Mouse (Mus musculus) MEL (cell line): ENCODE results near the gene Lbx2. TPM values are rescaled to one million over a fixed set of nuclear protein-coding genes. Genes with fewer than 3 reads are reported as not detected.

Experiments
- DNase-seq: peaks from one replicate; pipeline ENCODE4 v3.0.0; 2011; ENCODE audit warnings: low read depth, low spot score
- H3K27ac ChIP-seq: 2 replicates; pipeline ENCODE4 v1.5.1; 2012; ENCODE audit warnings: low read depth, mild to moderate bottlenecking, control low read depth, low read length, moderate library complexity; ENCODE audit not compliant: control insufficient read depth
- H3K27me3 ChIP-seq, 2 experiments: fragments of 150-350 bp in 1 of 2; sonication (generic) in 1 of 2; 2 replicates each; pipeline ENCODE4 v1.6.1; 2012; ENCODE audit warnings: low read length in 2 of 2, mild to moderate bottlenecking in 2 of 2, improper control_type of control experiment in 1 of 2, moderate library complexity in 1 of 2; ENCODE audit not compliant: insufficient read depth in 2 of 2, control insufficient read depth in 1 of 2
- H3K36me3 ChIP-seq, 2 experiments: 2 replicates each; pipeline ENCODE4 v1.6.1; 2012 to 2014; ENCODE audit warnings: low read length in 2 of 2, improper control_type of control experiment in 1 of 2, inconsistent platforms in 1 of 2, mild to moderate bottlenecking in 1 of 2; ENCODE audit not compliant: insufficient read depth in 2 of 2, control insufficient read depth in 1 of 2
- H3K4me1 ChIP-seq, 2 experiments: fragments of 150-350 bp in 1 of 2; sonication (generic) in 1 of 2; 2 replicates each; pipeline ENCODE4 v1.6.1; 2012; ENCODE audit warnings: low read length in 2 of 2, improper control_type of control experiment in 1 of 2, mild to moderate bottlenecking in 1 of 2; ENCODE audit not compliant: insufficient read depth in 2 of 2, control insufficient read depth in 1 of 2
- H3K4me3 ChIP-seq, 2 experiments: fragments of 150-350 bp in 1 of 2; sonication (generic) in 1 of 2; 2 replicates each; pipeline ENCODE4 v1.5.1; 2012; ENCODE audit warnings: low read depth in 2 of 2, low read length in 2 of 2, mild to moderate bottlenecking in 2 of 2, moderate library complexity in 2 of 2, control low read depth in 1 of 2, improper control_type of control experiment in 1 of 2; ENCODE audit not compliant: control insufficient read depth in 1 of 2, insufficient read depth in 1 of 2
- H3K79me2 ChIP-seq: 2 replicates; pipeline ENCODE4 v1.6.1; 2012; ENCODE audit warnings: mild to moderate bottlenecking, low read length, moderate library complexity; ENCODE audit not compliant: control insufficient read depth, poor library complexity, insufficient read depth
- H3K9ac ChIP-seq: 2 replicates; pipeline ENCODE4 v1.6.1; 2012; ENCODE audit warnings: low read depth, mild to moderate bottlenecking, control low read depth, low read length, moderate library complexity; ENCODE audit not compliant: control insufficient read depth, poor library complexity, severe bottlenecking
- H3K9me3 ChIP-seq: fragments of 150-350 bp; sonication (generic); replicated peaks from 2 replicates; pipeline ENCODE4 v1.6.1; 2012; ENCODE audit warnings: mild to moderate bottlenecking, low read length, improper control_type of control experiment, moderate library complexity; ENCODE audit not compliant: insufficient read depth
- BHLHE40 ChIP-seq: IDR thresholded peaks from 2 replicates; pipeline ENCODE4 v1.6.1; 2012; ENCODE audit warnings: low read depth, mild to moderate bottlenecking, inconsistent platforms, low read length, improper control_type of control experiment, borderline replicate concordance
- CHD1 ChIP-seq: IDR thresholded peaks from 2 replicates; pipeline ENCODE4 v1.6.1; 2012; ENCODE audit warnings: low read depth, mild to moderate bottlenecking, inconsistent platforms, low read length, improper control_type of control experiment
- CHD2 ChIP-seq: IDR thresholded peaks from 2 replicates; pipeline ENCODE4 v1.6.1; 2011; ENCODE audit warnings: low read length, improper control_type of control experiment
- ELF1 ChIP-seq: IDR thresholded peaks from 2 replicates; pipeline ENCODE4 v1.6.1; 2014; ENCODE audit warnings: low read depth, mild to moderate bottlenecking, inconsistent platforms, low read length, improper control_type of control experiment, moderate library complexity
- EP300 ChIP-seq, 2 experiments: IDR thresholded peaks; 2 replicates each; pipeline ENCODE4 v1.6.1; 2011; ENCODE audit warnings: improper control_type of control experiment in 2 of 2, low read length in 2 of 2, low read depth in 1 of 2, mild to moderate bottlenecking in 1 of 2
- ETS1 ChIP-seq: IDR thresholded peaks from 2 replicates; pipeline ENCODE4 v1.6.1; 2012; ENCODE audit warnings: low read depth, mild to moderate bottlenecking, inconsistent platforms, low read length, improper control_type of control experiment, moderate library complexity
- GABPA ChIP-seq: IDR thresholded peaks from 2 replicates; pipeline ENCODE4 v1.6.1; 2012; ENCODE audit warnings: low read depth, mild to moderate bottlenecking, inconsistent platforms, low read length, improper control_type of control experiment, moderate library complexity
- GATA1 ChIP-seq: IDR thresholded peaks from 2 replicates; pipeline ENCODE4 v1.6.1; 2011; ENCODE audit warnings: low read depth, low read length, improper control_type of control experiment
- HCFC1 ChIP-seq: IDR thresholded peaks from 2 replicates; pipeline ENCODE4 v1.6.1; 2012; ENCODE audit warnings: low read depth, mild to moderate bottlenecking, inconsistent platforms, low read length, improper control_type of control experiment, moderate library complexity
- JUND ChIP-seq: IDR thresholded peaks from 2 replicates; pipeline ENCODE4 v1.6.1; 2011; ENCODE audit warnings: low read depth, mild to moderate bottlenecking, improper control_type of control experiment, low read length
- KAT2A ChIP-seq: conservative IDR thresholded peaks from 2 replicates; pipeline ENCODE4 v1.6.1; 2012; ENCODE audit warnings: low read depth, low read length, improper control_type of control experiment, inconsistent platforms
- MAX ChIP-seq: IDR thresholded peaks from 2 replicates; pipeline ENCODE4 v1.6.1; 2011; ENCODE audit warnings: low read length, improper control_type of control experiment
- MAZ ChIP-seq: IDR thresholded peaks from 2 replicates; pipeline ENCODE4 v1.6.1; 2012; ENCODE audit warnings: low read depth, mild to moderate bottlenecking, inconsistent platforms, low read length, improper control_type of control experiment
- MEF2A ChIP-seq: IDR thresholded peaks from 2 replicates; pipeline ENCODE4 v1.6.1; 2014; ENCODE audit warnings: low read depth, mild to moderate bottlenecking, inconsistent platforms, low read length, improper control_type of control experiment; ENCODE audit not compliant: poor library complexity, insufficient replicate concordance, severe bottlenecking; ENCODE audit errors: extremely low read depth
- MXI1 ChIP-seq: IDR thresholded peaks from 2 replicates; pipeline ENCODE4 v1.6.1; 2011; ENCODE audit warnings: mild to moderate bottlenecking, low read depth, low read length, improper control_type of control experiment
- MYB ChIP-seq: IDR thresholded peaks from 2 replicates; pipeline ENCODE4 v1.6.1; 2011; ENCODE audit warnings: mild to moderate bottlenecking, low read depth, low read length, improper control_type of control experiment
- MYC ChIP-seq: IDR thresholded peaks from 2 replicates; pipeline ENCODE4 v1.6.1; 2011; ENCODE audit warnings: low read depth, mild to moderate bottlenecking, low read length, improper control_type of control experiment, moderate library complexity
- NRF1 ChIP-seq: IDR thresholded peaks from 2 replicates; pipeline ENCODE4 v1.6.1; 2014; ENCODE audit warnings: low read depth, mild to moderate bottlenecking, inconsistent platforms, low read length, improper control_type of control experiment, moderate library complexity; ENCODE audit not compliant: poor library complexity, insufficient read depth, severe bottlenecking
- POLR2A ChIP-seq, 2 experiments: IDR thresholded peaks; 2 replicates each; pipeline ENCODE4 v1.6.1; 2011 to 2012; ENCODE audit warnings: low read length in 2 of 2, mild to moderate bottlenecking in 2 of 2, control low read depth in 1 of 2, improper control_type of control experiment in 1 of 2, low read depth in 1 of 2, moderate library complexity in 1 of 2; ENCODE audit not compliant: control insufficient read depth in 1 of 2, insufficient read depth in 1 of 2, poor library complexity in 1 of 2
- POLR2AphosphoS2 ChIP-seq: IDR thresholded peaks from 2 replicates; pipeline ENCODE4 v1.6.1; 2011; ENCODE audit warnings: low read length, improper control_type of control experiment
- POLR2AphosphoS5 ChIP-seq: IDR thresholded peaks from 2 replicates; pipeline ENCODE4 v1.6.1; 2012; ENCODE audit warnings: low read depth, borderline replicate concordance, mild to moderate bottlenecking, inconsistent platforms, low read length, moderate library complexity, mixed read lengths
- RAD21 ChIP-seq: IDR thresholded peaks from 2 replicates; pipeline ENCODE4 v1.6.1; 2011; ENCODE audit warnings: mild to moderate bottlenecking, low read depth, low read length, improper control_type of control experiment
- RCOR1 ChIP-seq: IDR thresholded peaks from 2 replicates; pipeline ENCODE4 v1.6.1; 2012; ENCODE audit warnings: low read depth, mild to moderate bottlenecking, inconsistent platforms, low read length, improper control_type of control experiment
- SIN3A ChIP-seq: IDR thresholded peaks from 2 replicates; pipeline ENCODE4 v1.6.1; 2012; ENCODE audit warnings: low read length, improper control_type of control experiment, inconsistent platforms
- SMC3 ChIP-seq: IDR thresholded peaks from 2 replicates; pipeline ENCODE4 v1.6.1; 2011; ENCODE audit warnings: low read depth, low read length, improper control_type of control experiment
- TAL1 ChIP-seq: IDR thresholded peaks from 2 replicates; pipeline ENCODE4 v1.6.1; 2012; ENCODE audit warnings: mild to moderate bottlenecking, inconsistent platforms, low read length, moderate library complexity, mixed read lengths
- TBP ChIP-seq: IDR thresholded peaks from 2 replicates; pipeline ENCODE4 v1.8.0; 2011; ENCODE audit warnings: low read depth, low read length, improper control_type of control experiment
- TCF12 ChIP-seq: IDR thresholded peaks from 2 replicates; pipeline ENCODE4 v1.6.1; 2014; ENCODE audit warnings: low read depth, mild to moderate bottlenecking, inconsistent platforms, low read length, improper control_type of control experiment, moderate library complexity
- UBTF ChIP-seq: IDR thresholded peaks from 2 replicates; pipeline ENCODE4 v1.6.1; 2012; ENCODE audit warnings: low read depth, mild to moderate bottlenecking, inconsistent platforms, low read length, improper control_type of control experiment, moderate library complexity, borderline replicate concordance; ENCODE audit not compliant: insufficient read depth
- USF1 ChIP-seq: IDR thresholded peaks from 2 replicates; pipeline ENCODE4 v1.6.1; 2014; ENCODE audit warnings: low read depth, mild to moderate bottlenecking, inconsistent platforms, low read length, improper control_type of control experiment, moderate library complexity
- USF2 ChIP-seq, 2 experiments: IDR thresholded peaks; 2 replicates each; pipeline ENCODE4 v1.6.1; 2011 to 2012; ENCODE audit warnings: improper control_type of control experiment in 2 of 2, low read length in 2 of 2, borderline replicate concordance in 1 of 2, inconsistent platforms in 1 of 2, low read depth in 1 of 2, mild to moderate bottlenecking in 1 of 2; ENCODE audit not compliant: insufficient read depth in 1 of 2
- ZC3H11A ChIP-seq: IDR thresholded peaks from 2 replicates; pipeline ENCODE4 v1.6.1; 2012; ENCODE audit warnings: low read depth, mild to moderate bottlenecking, inconsistent platforms, low read length, improper control_type of control experiment
- ZKSCAN1 ChIP-seq: IDR thresholded peaks from 2 replicates; pipeline ENCODE4 v1.6.1; 2012; ENCODE audit warnings: low read depth, mild to moderate bottlenecking, inconsistent platforms, low read length, improper control_type of control experiment, moderate library complexity
- ZMIZ1 ChIP-seq: IDR thresholded peaks from 2 replicates; pipeline ENCODE4 v1.6.1; 2012; ENCODE audit warnings: low read depth, mild to moderate bottlenecking, inconsistent platforms, low read length, improper control_type of control experiment, moderate library complexity
- ZNF384 ChIP-seq: IDR thresholded peaks from 2 replicates; pipeline ENCODE4 v1.6.1; 2012; ENCODE audit warnings: low read depth, mild to moderate bottlenecking, inconsistent platforms, low read length, improper control_type of control experiment
- polyA plus RNA-seq, 2 experiments: library from polyadenylated mRNA; stranded (reverse) in 1 of 2; unstranded in 1 of 2; fragments of >175 nt in 1 of 2; fragments of >200 nt in 1 of 2; gene quantifications; 2 replicates each; pipeline versions ENCODE4 v1.2.1 to v1.2.4; 2012; ENCODE audit warnings: low replicate concordance in 2 of 2, low read depth in 1 of 2; ENCODE audit not compliant: insufficient read length in 2 of 2, insufficient read depth in 1 of 2, missing spikeins in 1 of 2
- total RNA-seq: library from RNA; depleted of rRNA; stranded (reverse); fragments of 300-350 nt; gene quantifications from 2 replicates; pipeline ENCODE4 v1.2.3, GENCODE M21; 2012

Lbx2 gene
- total and polyA plus RNA-seq, 3 experiments: 0.58 to 0.85 TPM; not detected in 1

DNA sequence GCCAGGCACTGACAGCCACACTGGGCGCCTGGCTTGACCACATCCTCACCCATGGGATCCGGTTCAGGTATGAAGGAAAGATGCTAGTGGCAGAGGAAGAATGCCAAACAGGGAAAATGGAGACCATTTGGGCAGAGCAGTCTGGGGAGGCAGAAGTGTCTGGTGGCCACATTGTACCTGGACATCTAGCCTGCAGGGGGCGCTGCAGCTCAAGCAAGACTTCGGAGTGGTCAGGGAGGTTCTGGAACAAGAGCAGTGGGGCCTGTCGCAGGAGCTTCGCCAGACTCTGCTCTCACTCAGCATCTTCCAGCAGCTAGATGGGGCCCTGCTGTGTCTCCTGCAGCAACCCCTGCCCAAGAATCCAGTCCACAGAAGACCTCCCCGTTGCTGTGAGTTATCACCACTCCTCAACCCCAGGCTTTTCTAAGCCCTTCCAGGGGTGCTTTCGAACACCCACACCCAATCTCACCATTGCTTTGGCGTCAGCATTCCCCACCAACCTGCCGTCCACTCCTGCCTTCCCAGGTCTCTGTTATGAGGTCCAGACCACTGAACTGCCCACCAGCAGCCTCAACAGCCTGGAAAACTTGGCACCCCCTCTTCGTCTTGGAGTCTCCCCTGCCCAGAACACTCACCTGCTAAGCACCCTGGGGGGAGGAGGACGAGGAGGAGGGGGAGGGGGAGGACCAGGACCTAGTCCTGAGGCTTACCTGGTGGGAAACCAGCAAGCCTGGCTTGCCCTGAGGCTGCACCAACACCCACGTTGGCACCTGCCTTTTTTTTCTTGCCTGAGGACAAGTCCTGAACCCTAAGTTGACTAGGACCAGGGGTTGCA is 21.6 kb downstream of the Lbx2 start:
- Histone ChIP-seq H3K9me3 (no peaks in the 10 kb centered on the region), H3K9ac (peak overlapping the region; percentile 86), H3K4me3 (peak overlapping the region; percentile 79 to 93), H3K36me3 (peaks cover 1 to 10% of the 10 kb centered on the region in 2 experiments; a peak in 3 of 4 replicates), H3K27ac (no peak overlapping the region), H3K27me3 (no peaks in the 10 kb centered on the region), H3K4me1 (no peaks in the 10 kb centered on the region; a peak in 2 of 4 replicates), H3K79me2 (peaks cover 12% of the 10 kb centered on the region)
- peak; percentile 84 for DNase-seq
- TF ChIP-seq ZC3H11A (peak; percentile 49; the same call in 1 of the 2 replicates), BHLHE40 (no peak), TAL1 (no peak), POLR2AphosphoS5 (no peak), ZNF384 (no peak), RCOR1 (no peak), MAX (0 out of 2 replicates have a peak, but pooled peaks have one; percentile 14), MXI1 (peak; percentile 5; the same call in 1 of the 2 replicates), MYB (no peak), EP300 (IDR thresholded peaks at IDR 0.05; ENCODE audit: low read depth in 1 of 2, low read length in 2 of 2) (no peak), CHD2 (no peak), ZMIZ1 (no peak), UBTF (no peak), USF2 (IDR thresholded peaks at IDR 0.05; ENCODE audit: borderline replicate concordance in 1 of 2, insufficient read depth in 1 of 2, low read depth in 1 of 2, low read length in 2 of 2) (no peak), TBP (no peak), SMC3 (peak; percentile 64), ETS1 (no peak), RAD21 (peak; percentile 61), MYC (no peak), CHD1 (no peak), HCFC1 (0 out of 2 replicates have a peak, but pooled peaks have one; percentile 24), TCF12 (no peak), GABPA (no peak), MAZ (no peak; the same call in 1 of the 2 replicates), USF1 (no peak), POLR2A (IDR thresholded peaks at IDR 0.05; ENCODE audit: control insufficient read depth in 1 of 2, insufficient read depth in 1 of 2, low read depth in 1 of 2, low read length in 2 of 2, poor library complexity in 1 of 2) (no peak), NRF1 (no peak), ZKSCAN1 (no peak), MEF2A (0 out of 2 replicates have a peak, but pooled peaks have one; percentile 11), JUND (no peak), POLR2AphosphoS2 (no peak), ELF1 (no peak), SIN3A (0 out of 2 replicates have a peak, but pooled peaks have one; percentile 32), GATA1 (no peak), KAT2A (no peak)
